Mouse (Mus musculus): Measurements from ENCODE around the gene Rph3a. TPM values are rescaled to one million over a fixed set of nuclear protein-coding genes. Genes with fewer than 3 reads are reported as not detected.
"Not testable (repeated sequence)": the region's sequence is repeated elsewhere in the genome, so short reads cannot be mapped to it uniquely, and the experiment has no call there.

Rph3a gene
- polyA plus RNA-seq, 1 experiment from 2014 or later = 0.13 TPM

GRCm38 (mm10) chr5:120891566-120892242 is 118.2 kb downstream of the Rph3a start:
- H3K4me2 ChIP-seq (ENCODE audit: low read depth, low read length); H3K9ac ChIP-seq (ENCODE audit: low read depth, low read length); H3K27ac ChIP-seq (ENCODE audit: low read length); H3K4me3 ChIP-seq (ENCODE audit: low read length); H3K27me3 ChIP-seq (replicated peaks; ENCODE audit: control insufficient read depth, insufficient read depth, low read length); ATAC-seq; H3K4me1 ChIP-seq (ENCODE audit: control insufficient read depth, insufficient read depth, low read length); H3K36me3 ChIP-seq (ENCODE audit: control insufficient read depth, insufficient read depth, low read length); H3K9me3 ChIP-seq (ENCODE audit: control insufficient read depth, low read length): not testable (repeated sequence)
- 75% methylated on average over 2 of the region's 2 CpGs for WGBS

- Histone ChIP-seq H3K4me3 (ENCODE audit: low read length) (no peak overlapping the region), H3K9me3 (ENCODE audit: control insufficient read depth, low read length) (no peaks in the 10 kb centered on the region), H3K9ac (ENCODE audit: low read depth, low read length) (no peak overlapping the region), H3K27ac (ENCODE audit: low read length) (no peak overlapping the region), H3K27me3 (replicated peaks; ENCODE audit: control insufficient read depth, insufficient read depth, low read length) (no peaks in the 10 kb centered on the region), H3K36me3 (ENCODE audit: control insufficient read depth, insufficient read depth, low read length) (no peaks in the 10 kb centered on the region), H3K4me1 (ENCODE audit: control insufficient read depth, insufficient read depth, low read length) (no peaks in the 10 kb centered on the region), H3K4me2 (ENCODE audit: low read depth, low read length) (no peak overlapping the region)
- 53% methylated on average over 3 of the region's 3 CpGs for WGBS
- ATAC-seq = no peak
Measured at GRCm38 (mm10) chr5:120890991-120891390, 118.9 kb downstream of the Rph3a start.

Other genes with a start within 250 kb of the Rph3a start
- gene Oas3, start 232.4 kb downstream of the Rph3a start, polyA plus RNA-seq (2015; fragmentation: Nextera tagmentation; extraction: Ambion mirVana) = 0.18 and 0.20 TPM in 2 replicates
- gene Oas1e, start 214.6 kb downstream of the Rph3a start, polyA plus RNA-seq (2015; fragmentation: Nextera tagmentation; extraction: Ambion mirVana) = not detected in 2 replicates
- gene Oas1c, start 197.6 kb downstream of the Rph3a start, polyA plus RNA-seq (2015; fragmentation: Nextera tagmentation; extraction: Ambion mirVana) = 0.58 and 1.1 TPM in 2 replicates
- gene Oas1f, start 162.7 kb downstream of the Rph3a start, polyA plus RNA-seq (2015; fragmentation: Nextera tagmentation; extraction: Ambion mirVana) = 0.20 TPM in 1 of 2 replicates, not detected in the other
- not detected in 2 replicates for gene Oas1h, start 148.7 kb downstream of the Rph3a start, polyA plus RNA-seq (2015; fragmentation: Nextera tagmentation; extraction: Ambion mirVana)
- gene Oas1g, start 122.5 kb downstream of the Rph3a start, polyA plus RNA-seq (2015; fragmentation: Nextera tagmentation; extraction: Ambion mirVana) = 1.5 and 2.6 TPM in 2 replicates
- 8.9 and 9.8 TPM in 2 replicates for gene Oas1a, start 102.6 kb downstream of the Rph3a start, polyA plus RNA-seq (2015; fragmentation: Nextera tagmentation; extraction: Ambion mirVana)
- 0.06 TPM in 1 of 2 replicates, not detected in the other for gene Oas1d, start 95.6 kb downstream of the Rph3a start, polyA plus RNA-seq (2015; fragmentation: Nextera tagmentation; extraction: Ambion mirVana)
- gene Ptpn11, start 181.3 kb upstream of the Rph3a start, polyA plus RNA-seq (2015; fragmentation: Nextera tagmentation; extraction: Ambion mirVana) = 14.3 and 15.6 TPM in 2 replicates
- 512 and 565 TPM in 2 replicates for gene Rpl6, start 194.4 kb upstream of the Rph3a start, polyA plus RNA-seq (2015; fragmentation: Nextera tagmentation; extraction: Ambion mirVana)
- 3.0 and 3.1 TPM in 2 replicates for gene Hectd4, start 210.1 kb upstream of the Rph3a start, polyA plus RNA-seq (2015; fragmentation: Nextera tagmentation; extraction: Ambion mirVana)

All from intestine, embryonic 16.5 days (tissue).